In the genomic region with DNA sequence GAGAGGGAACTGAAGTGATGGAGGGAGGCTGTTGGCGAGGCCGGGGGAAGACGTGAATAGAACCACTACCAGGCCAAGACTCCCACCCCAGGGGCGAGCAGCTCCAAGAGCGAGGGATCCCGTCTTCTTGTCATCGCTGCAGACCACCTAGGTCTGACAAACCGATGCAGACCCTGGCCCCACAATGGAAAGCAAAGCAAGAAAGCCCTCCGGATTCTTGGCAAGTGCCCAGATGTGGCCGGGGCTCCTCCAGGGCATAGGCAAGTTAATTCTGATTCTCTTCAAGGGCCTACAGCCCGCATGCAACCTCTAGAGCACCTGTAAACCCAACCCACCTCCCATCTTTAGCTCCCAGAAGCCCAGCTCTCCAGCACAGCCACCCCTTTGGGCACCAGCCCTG, we compare ENCODE assay signal across 11 mouse cellular contexts. TPM values are rescaled to one million over a fixed set of nuclear protein-coding genes. Genes with fewer than 3 reads are reported as not detected.
DNase-seq lines count a peak whose midpoint lies in the region; ATAC-seq and TF ChIP-seq lines count a peak whose summit lies in the region.
"Had no signal": no experiment of that assay in that cellular context is flagged by ENCODE, and none has a peak within 500 bp of the region (broad histone marks: within the 10 kb centered on the region; RNA-seq: fewer than 3 reads in every experiment).

No protein-coding gene starts in this region.

- no peaks in the 10 kb centered on the region for H3K9me3 ChIP-seq in heart, embryonic 12.5 days (replicated peaks)
- no peaks in the 10 kb centered on the region for H3K9me3 ChIP-seq in neural tube, embryonic 11.5 days (ENCODE audit: control insufficient read depth, low read length)
- no peaks in the 10 kb centered on the region for H3K9me3 ChIP-seq in limb, embryonic 14.5 days (ENCODE audit: control insufficient read depth, low read length)
- no peaks in the 10 kb centered on the region for H3K9me3 ChIP-seq in stomach, embryonic 15.5 days
- H3K9me3 ChIP-seq: liver, embryonic 13.5 days had no signal

- H3K4me2 ChIP-seq in heart, embryonic 12.5 days, result no peak overlapping the region
- H3K4me2 ChIP-seq in neural tube, embryonic 11.5 days (ENCODE audit: low read depth), result no peak overlapping the region
- no peak overlapping the region for H3K4me2 ChIP-seq in limb, embryonic 14.5 days (replicated peaks; ENCODE audit: low read depth, low read length, severe bottlenecking)
- no peak overlapping the region for H3K4me2 ChIP-seq in stomach, embryonic 15.5 days
- H3K4me2 ChIP-seq: liver, embryonic 13.5 days had no signal

- peaks cover 99% of the 10 kb centered on the region for H3K4me1 ChIP-seq in heart, embryonic 12.5 days (replicated peaks)
- peaks cover 57% of the 10 kb centered on the region for H3K4me1 ChIP-seq in neural tube, embryonic 11.5 days (ENCODE audit: control insufficient read depth, insufficient read depth, low read length)
- H3K4me1 ChIP-seq in limb, embryonic 14.5 days (ENCODE audit: control insufficient read depth, insufficient read depth, low read length), result peaks cover 66% of the 10 kb centered on the region
- H3K4me1 ChIP-seq in stomach, embryonic 15.5 days, result peaks cover 88% of the 10 kb centered on the region

- WGBS in heart, embryonic 12.5 days, result 85% methylated on average over 11 of the region's 11 CpGs
- WGBS in neural tube, embryonic 11.5 days, result 87% methylated on average over 11 of the region's 11 CpGs
- WGBS in limb, embryonic 14.5 days, result 84% methylated on average over 10 of the region's 11 CpGs
- 72% methylated on average over 11 of the region's 11 CpGs for WGBS in stomach, embryonic 15.5 days

- H3K36me3 ChIP-seq in heart, embryonic 12.5 days, result peaks cover 91% of the 10 kb centered on the region
- peaks cover 12% of the 10 kb centered on the region for H3K36me3 ChIP-seq in neural tube, embryonic 11.5 days (ENCODE audit: control insufficient read depth, insufficient read depth, low read length)
- peaks cover 88% of the 10 kb centered on the region for H3K36me3 ChIP-seq in limb, embryonic 14.5 days (ENCODE audit: control insufficient read depth, insufficient read depth, low read length)
- peaks cover 45% of the 10 kb centered on the region for H3K36me3 ChIP-seq in stomach, embryonic 15.5 days

- H3K9ac ChIP-seq in heart, embryonic 12.5 days, result peak overlapping the region; percentile 33; the same call in 1 of the 2 replicates
- peak overlapping the region; percentile 37 for H3K9ac ChIP-seq in neural tube, embryonic 11.5 days (ENCODE audit: low read length)
- no peak overlapping the region for H3K9ac ChIP-seq in limb, embryonic 14.5 days (ENCODE audit: low read depth, low read length, severe bottlenecking)
- no peak overlapping the region for H3K9ac ChIP-seq in stomach, embryonic 15.5 days
- H3K9ac ChIP-seq: liver, embryonic 13.5 days had no signal

- no peak for ATAC-seq in heart, embryonic 12.5 days (ENCODE audit: insufficient number of reproducible peaks, low FRiP score)
- ATAC-seq in neural tube, embryonic 11.5 days (ENCODE audit: insufficient read depth, low FRiP score, low TSS enrichment), result no peak
- ATAC-seq in limb, embryonic 14.5 days (ENCODE audit: low FRiP score, low read depth), result no peak
- no peak for ATAC-seq in stomach, embryonic 15.5 days (ENCODE audit: insufficient read depth, low FRiP score, low read depth)

- no peak overlapping the region for H3K4me3 ChIP-seq in heart, embryonic 12.5 days
- no peak overlapping the region for H3K4me3 ChIP-seq in neural tube, embryonic 11.5 days (ENCODE audit: low read depth, low read length)
- no peak overlapping the region for H3K4me3 ChIP-seq in limb, embryonic 14.5 days (replicated peaks; ENCODE audit: low read length)
- H3K4me3 ChIP-seq in stomach, embryonic 15.5 days (replicated peaks), result no peak overlapping the region
- H3K4me3 ChIP-seq: liver, embryonic 13.5 days had no signal

- H3K27me3 ChIP-seq in heart, embryonic 12.5 days (replicated peaks), result no peaks in the 10 kb centered on the region
- H3K27me3 ChIP-seq in neural tube, embryonic 11.5 days (ENCODE audit: control insufficient read depth, insufficient read depth, low read length), result no peaks in the 10 kb centered on the region
- no peaks in the 10 kb centered on the region for H3K27me3 ChIP-seq in limb, embryonic 14.5 days (ENCODE audit: control insufficient read depth, insufficient read depth, low read length)
- no peaks in the 10 kb centered on the region for H3K27me3 ChIP-seq in stomach, embryonic 15.5 days (replicated peaks)
- H3K27me3 ChIP-seq: liver, embryonic 13.5 days had no signal

- no peak for TF ChIP-seq POLR2A in limb, embryonic 14.5 days (IDR thresholded peaks at IDR 0.05; ENCODE audit: borderline replicate concordance, extremely low read depth, insufficient read depth, insufficient read length)

- peak overlapping the region; percentile 93; the same call in 1 of the 2 replicates for H3K27ac ChIP-seq in heart, embryonic 12.5 days (ENCODE audit: poor library complexity, severe bottlenecking)
- H3K27ac ChIP-seq in neural tube, embryonic 11.5 days (ENCODE audit: low read depth, low read length), result peak overlapping the region; percentile 74
- H3K27ac ChIP-seq in limb, embryonic 14.5 days (replicated peaks; ENCODE audit: low read depth, low read length), result 0 out of 2 replicates have a peak overlapping the region, but pooled peaks have one; percentile 26
- H3K27ac ChIP-seq in stomach, embryonic 15.5 days, result peak overlapping the region; percentile 90
- H3K27ac ChIP-seq: liver, embryonic 13.5 days had no signal

- DNase-seq in heart, adult 9 months (ENCODE audit: low spot score in 2 of 2), result no peak
- no peak for DNase-seq in neural tube, embryonic 11.5 days (ENCODE audit: low spot score)
- no peak for DNase-seq in neural tube, embryonic 10.5 days (ENCODE audit: extremely low spot score, low spot score)
- DNase-seq in limb, embryonic 14.5 days (ENCODE audit: low spot score), result no peak
- DNase-seq in layer of hippocampus, adult 8-10 months (ENCODE audit: low spot score in 2 of 2), result no peak
- no peak for DNase-seq in adipocyte (ENCODE audit: low spot score)
- DNase-seq: heart, postnatal 4 days; kidney, postnatal 36 days; liver, embryonic 13.5 days had no signal

RNA-seq across cellular contexts. Expression of a gene that starts 11.4 kb away (rescaled TPM):
- polyA plus RNA-seq in heart, embryonic 12.5 days (2016; fragmentation: Nextera tagmentation; extraction: Ambion mirVana), result 180 and 184 TPM in 2 replicates
- 124 and 126 TPM in 2 replicates for polyA plus RNA-seq in neural tube, embryonic 11.5 days (2014; fragmentation: Nextera tagmentation; extraction: Ambion mirVana)
- 305 and 332 TPM in 2 replicates for polyA plus RNA-seq in limb, embryonic 14.5 days (2012; rRNA removed)
- 148 and 181 TPM in 2 replicates for polyA plus RNA-seq in limb, embryonic 14.5 days (2014; fragmentation: Nextera tagmentation; extraction: Ambion mirVana)
- polyA plus RNA-seq in stomach, embryonic 15.5 days (2015; fragmentation: Nextera tagmentation; extraction: Ambion mirVana), result 161 and 170 TPM in 2 replicates
- 100 to 1,000 TPM; 153 to 162 (median 161) TPM for total RNA-seq in layer of hippocampus, adult 8-10 months (2022)

RNA-seq across cellular contexts. Expression of a gene that starts 15.3 kb away (rescaled TPM):
- 4.7 and 6.4 TPM in 2 replicates for polyA plus RNA-seq in heart, embryonic 12.5 days (2016; fragmentation: Nextera tagmentation; extraction: Ambion mirVana)
- 4.4 and 6.7 TPM in 2 replicates for polyA plus RNA-seq in neural tube, embryonic 11.5 days (2014; fragmentation: Nextera tagmentation; extraction: Ambion mirVana)
- polyA plus RNA-seq in limb, embryonic 14.5 days (2012; rRNA removed), result 2.5 and 3.3 TPM in 2 replicates
- 1.9 and 2.5 TPM in 2 replicates for polyA plus RNA-seq in limb, embryonic 14.5 days (2014; fragmentation: Nextera tagmentation; extraction: Ambion mirVana)
- 9.3 and 10.8 TPM in 2 replicates for polyA plus RNA-seq in stomach, embryonic 15.5 days (2015; fragmentation: Nextera tagmentation; extraction: Ambion mirVana)
- total RNA-seq in layer of hippocampus, adult 8-10 months (2022), result 1 to 10 TPM in 3 of 4 experiments, under 1 TPM in 1; 0.98 to 2.2 (median 1.1) TPM

RNA-seq across cellular contexts. Expression of a gene that starts 18.8 kb away (rescaled TPM):
- 99.4 and 116 TPM in 2 replicates for polyA plus RNA-seq in heart, embryonic 12.5 days (2016; fragmentation: Nextera tagmentation; extraction: Ambion mirVana)
- polyA plus RNA-seq in neural tube, embryonic 11.5 days (2014; fragmentation: Nextera tagmentation; extraction: Ambion mirVana), result 217 and 219 TPM in 2 replicates
- polyA plus RNA-seq in limb, embryonic 14.5 days (2012; rRNA removed), result 179 and 184 TPM in 2 replicates
- polyA plus RNA-seq in limb, embryonic 14.5 days (2014; fragmentation: Nextera tagmentation; extraction: Ambion mirVana), result 282 and 284 TPM in 2 replicates
- polyA plus RNA-seq in stomach, embryonic 15.5 days (2015; fragmentation: Nextera tagmentation; extraction: Ambion mirVana), result 198 and 214 TPM in 2 replicates
- 10 to 100 TPM; 20.8 to 23.5 (median 22.1) TPM for total RNA-seq in layer of hippocampus, adult 8-10 months (2022)

RNA-seq across cellular contexts. Expression of a gene that starts 43.5 kb away (rescaled TPM):
- 81.7 and 86.4 TPM in 2 replicates for polyA plus RNA-seq in heart, embryonic 12.5 days (2016; fragmentation: Nextera tagmentation; extraction: Ambion mirVana)
- 4.6 and 4.7 TPM in 2 replicates for polyA plus RNA-seq in neural tube, embryonic 11.5 days (2014; fragmentation: Nextera tagmentation; extraction: Ambion mirVana)
- polyA plus RNA-seq in limb, embryonic 14.5 days (2012; rRNA removed), result 11.8 and 18.9 TPM in 2 replicates
- polyA plus RNA-seq in limb, embryonic 14.5 days (2014; fragmentation: Nextera tagmentation; extraction: Ambion mirVana), result 13.3 and 15.0 TPM in 2 replicates
- polyA plus RNA-seq in stomach, embryonic 15.5 days (2015; fragmentation: Nextera tagmentation; extraction: Ambion mirVana), result 4.3 and 4.4 TPM in 2 replicates
- total RNA-seq in layer of hippocampus, adult 8-10 months (2022), result 10 to 100 TPM in 3 of 4 experiments, 1 to 10 TPM in 1; 9.6 to 30.4 (median 20.8) TPM

RNA-seq across cellular contexts. Expression of a gene that starts 57.0 kb away (rescaled TPM):
- 7.0 and 7.3 TPM in 2 replicates for polyA plus RNA-seq in heart, embryonic 12.5 days (2016; fragmentation: Nextera tagmentation; extraction: Ambion mirVana)
- 10.2 and 10.7 TPM in 2 replicates for polyA plus RNA-seq in neural tube, embryonic 11.5 days (2014; fragmentation: Nextera tagmentation; extraction: Ambion mirVana)
- polyA plus RNA-seq in limb, embryonic 14.5 days (2012; rRNA removed), result 30.1 and 36.9 TPM in 2 replicates
- 21.3 and 23.6 TPM in 2 replicates for polyA plus RNA-seq in limb, embryonic 14.5 days (2014; fragmentation: Nextera tagmentation; extraction: Ambion mirVana)
- polyA plus RNA-seq in stomach, embryonic 15.5 days (2015; fragmentation: Nextera tagmentation; extraction: Ambion mirVana), result 24.3 and 24.6 TPM in 2 replicates
- 100 to 1,000 TPM; 190 to 216 (median 203) TPM for total RNA-seq in layer of hippocampus, adult 8-10 months (2022)

Comparison
In these comparisons a context has a peak if more than half of its experiments do, and no peak if none do; other contexts are left out.
1. H3K27ac ChIP-seq: peak in every context shown above with its lines; median percentile 93 in heart, embryonic 12.5 days; 90 in stomach, embryonic 15.5 days; 74 in neural tube, embryonic 11.5 days; 26 in limb, embryonic 14.5 days.
2. H3K9ac ChIP-seq: peak in heart, embryonic 12.5 days (single experiment) and neural tube, embryonic 11.5 days (single experiment); none in limb, embryonic 14.5 days (single experiment) and stomach, embryonic 15.5 days (single experiment).